Mouse (Mus musculus) midbrain, postnatal 0 days (tissue): ENCODE results near the gene Gm9918. TPM values are rescaled to one million over a fixed set of nuclear protein-coding genes. Genes with fewer than 3 reads are reported as not detected.

Experiments used
- ATAC-seq: fragments of 200-750 bp; cut with Nextera tagmentation; 2 replicates; pipeline ENCODE4 v1.8.0; 2017; ENCODE audit warnings: moderate number of reproducible peaks, mild to moderate bottlenecking, moderate TSS enrichment, moderate library complexity; ENCODE audit not compliant: low FRiP score
- DNase-seq: peaks from one replicate; pipeline ENCODE4 v3.0.0-alpha.2; 2015; ENCODE audit warnings: low spot score
- H3K27ac ChIP-seq: fragments of 300-500 bp; sonication (generic); 2 replicates; pipeline ENCODE4 v1.5.1; 2014; ENCODE audit warnings: low read depth, mild to moderate bottlenecking, low read length, mixed read lengths
- H3K27me3 ChIP-seq: fragments of 300-500 bp; sonication (generic); 2 replicates; pipeline ENCODE4 v1.6.1; 2014; ENCODE audit warnings: low read length, control low read depth, mixed read lengths; ENCODE audit not compliant: insufficient read depth
- H3K36me3 ChIP-seq: fragments of 300-500 bp; sonication (generic); 2 replicates; pipeline ENCODE4 v1.6.1; 2014; ENCODE audit warnings: low read length, control low read depth, mixed read lengths; ENCODE audit not compliant: insufficient read depth
- H3K4me1 ChIP-seq: fragments of 300-500 bp; sonication (generic); 2 replicates; pipeline ENCODE4 v1.6.1; 2014; ENCODE audit warnings: mild to moderate bottlenecking, control low read depth, antibody characterized with exemption, low read length, mixed read lengths; ENCODE audit not compliant: insufficient read depth
- H3K4me2 ChIP-seq: fragments of 300-500 bp; sonication (generic); 2 replicates; pipeline ENCODE4 v1.6.1; 2014; ENCODE audit warnings: low read depth, mild to moderate bottlenecking, low read length, mixed read lengths; ENCODE audit not compliant: poor library complexity, severe bottlenecking
- H3K4me3 ChIP-seq: fragments of 300-500 bp; sonication (generic); 2 replicates; pipeline ENCODE4 v1.5.1; 2014; ENCODE audit warnings: low read depth, mild to moderate bottlenecking, low read length, moderate library complexity
- H3K9ac ChIP-seq: fragments of 300-500 bp; sonication (generic); replicated peaks from 2 replicates; pipeline ENCODE4 v1.6.1; 2014; ENCODE audit warnings: mild to moderate bottlenecking, low read length, moderate library complexity, mixed read lengths; ENCODE audit not compliant: poor library complexity, severe bottlenecking
- H3K9me3 ChIP-seq: fragments of 300-500 bp; sonication (generic); 2 replicates; pipeline ENCODE4 v1.6.1; 2016; ENCODE audit warnings: low read length, control low read depth
- CTCF ChIP-seq: IDR thresholded peaks from 2 replicates; pipeline ENCODE4 v1.5.1; 2016; ENCODE audit warnings: antibody characterized with exemption, mild to moderate bottlenecking
- WGBS: fragments of 180-500 bp; shearing (Covaris S2); extraction: QIAGEN DNeasy Blood & Tissue Kit; methylation state at CpG from one replicate; pipeline ENCODE4 v1.1.7; 2014; 5-methylcytosine and 5-hydroxymethylcytosine counted together
- polyA plus RNA-seq: library from polyadenylated mRNA; unstranded; fragments of >200 nt; fragmentation: Nextera tagmentation; extraction: Ambion mirVana; gene quantifications from 2 replicates; pipeline ENCODE4 v1.2.1, GENCODE M21; 2015
- total RNA-seq: library from RNA; depleted of rRNA; stranded (reverse); fragments of >200 nt; gene quantifications from 2 replicates; pipeline ENCODE4 v1.2.3, GENCODE M21; 2014

The Gm9918 gene
- total and polyA plus RNA-seq, 2 experiments from 2014 or later, result not detected

DNA sequence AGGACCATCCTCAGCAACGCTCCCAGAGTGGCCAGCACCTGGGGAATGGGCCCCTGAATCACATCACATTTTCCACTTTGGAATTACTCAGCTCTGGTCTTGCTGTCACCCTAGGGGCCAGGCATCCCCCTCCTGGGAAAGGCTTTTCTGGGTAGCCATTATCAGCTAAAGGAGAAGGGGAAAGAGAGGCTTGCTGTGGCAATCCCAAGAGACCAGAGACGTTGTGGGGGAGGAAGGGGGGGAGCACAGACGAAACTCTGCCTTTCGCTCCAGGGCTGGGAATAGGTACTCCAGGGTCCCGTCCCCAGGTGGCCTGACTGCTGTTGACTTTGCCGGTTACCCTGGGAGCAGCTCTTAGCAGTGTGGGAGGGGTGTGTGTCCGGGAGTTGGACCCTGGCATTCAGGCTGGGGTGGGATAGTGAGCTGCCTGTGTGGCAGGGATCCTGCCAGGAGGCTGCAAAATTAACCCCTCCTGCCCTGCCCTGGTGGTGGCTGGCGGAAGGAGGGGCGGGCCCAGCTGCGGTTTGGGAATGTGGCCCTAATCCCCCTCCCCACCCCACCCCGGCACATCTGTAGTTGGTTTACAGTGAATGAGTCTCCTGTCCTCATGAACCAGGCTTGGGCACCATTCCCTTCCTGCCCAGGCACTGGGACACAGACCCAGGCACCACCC, 11.6 kb upstream of the Gm9918 start:
- Histone ChIP-seq H3K9ac (no peak overlapping the region), H3K4me3 (no peak overlapping the region), H3K4me1 (no peaks in the 10 kb centered on the region), H3K27ac (no peak overlapping the region), H3K36me3 (no peaks in the 10 kb centered on the region), H3K9me3 (no peaks in the 10 kb centered on the region), H3K27me3 (peaks cover 5% of the 10 kb centered on the region; the same call in 1 of the 2 replicates), H3K4me2 (no peak overlapping the region)
- TF ChIP-seq CTCF, result no peak
- ATAC-seq (no peak), DNase-seq (no peak)
- 7% methylated on average over 9 of the region's 11 CpGs for WGBS

DNA sequence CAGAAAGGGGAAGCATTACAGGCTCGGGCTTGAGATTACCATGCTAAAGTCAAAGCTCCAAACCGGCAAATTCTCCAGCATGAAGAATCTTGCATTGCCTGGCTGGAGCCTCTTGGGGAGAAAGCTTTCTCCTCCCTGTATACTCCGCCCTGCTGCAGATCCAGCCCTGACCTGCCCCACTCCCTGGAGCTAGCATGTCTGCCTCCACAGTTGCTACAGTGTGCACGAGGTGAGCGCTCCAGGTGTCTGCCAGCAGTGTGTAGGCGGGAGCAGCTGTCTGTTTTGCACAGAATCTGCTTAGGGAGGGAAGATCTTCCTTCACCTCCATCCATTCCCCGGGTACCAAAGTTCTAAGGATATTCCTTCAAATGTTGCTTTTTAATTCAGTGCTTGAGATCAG, 7.8 kb upstream of the Gm9918 start:
- no peaks in the 10 kb centered on the region for H3K9me3 ChIP-seq
- no peak overlapping the region for H3K4me3 ChIP-seq
- no peaks in the 10 kb centered on the region for H3K36me3 ChIP-seq
- DNase-seq (no peak), ATAC-seq (no peak)
- WGBS, result 46% methylated on average over 7 of the region's 7 CpGs
- TF ChIP-seq CTCF, result no peak
- no peaks in the 10 kb centered on the region for H3K4me1 ChIP-seq
- H3K27me3 ChIP-seq, result peaks cover 3% of the 10 kb centered on the region; the same call in 1 of the 2 replicates
- H3K4me2 ChIP-seq, result no peak overlapping the region
- H3K9ac ChIP-seq, result no peak overlapping the region
- H3K27ac ChIP-seq, result no peak overlapping the region

DNA sequence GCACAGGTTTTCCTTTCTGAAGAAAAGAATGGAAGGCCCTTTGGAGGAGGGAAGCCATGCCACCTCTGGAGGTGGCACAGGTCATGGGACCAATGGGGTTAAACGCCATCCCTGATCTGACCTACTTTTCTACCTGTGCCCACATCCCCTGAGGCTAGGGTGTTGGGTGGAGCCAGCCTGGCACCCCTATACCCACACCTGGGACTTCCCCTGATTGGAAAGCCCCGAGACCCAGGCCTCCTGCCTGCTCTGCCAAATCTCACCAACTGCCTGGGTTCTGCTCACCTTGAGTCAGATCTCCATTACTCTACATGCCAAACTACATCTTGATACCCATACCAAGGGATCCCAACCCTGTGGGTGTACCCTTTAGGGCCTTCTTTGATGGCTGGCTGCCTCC, 7.3 kb upstream of the Gm9918 start:
- 80% methylated on average over 2 of the region's 2 CpGs for whole genome bisulfite sequencing
- H3K36me3 ChIP-seq, result no peaks in the 10 kb centered on the region
- no peak overlapping the region for H3K4me2 ChIP-seq
- no peak overlapping the region for H3K9ac ChIP-seq
- no peaks in the 10 kb centered on the region for H3K9me3 ChIP-seq
- ATAC-seq (no peak), DNase-seq (no peak)
- no peaks in the 10 kb centered on the region for H3K4me1 ChIP-seq
- no peak overlapping the region for H3K27ac ChIP-seq
- TF ChIP-seq CTCF, result no peak
- no peak overlapping the region for H3K4me3 ChIP-seq
- H3K27me3 ChIP-seq, result peaks cover 3% of the 10 kb centered on the region; the same call in 1 of the 2 replicates

DNA sequence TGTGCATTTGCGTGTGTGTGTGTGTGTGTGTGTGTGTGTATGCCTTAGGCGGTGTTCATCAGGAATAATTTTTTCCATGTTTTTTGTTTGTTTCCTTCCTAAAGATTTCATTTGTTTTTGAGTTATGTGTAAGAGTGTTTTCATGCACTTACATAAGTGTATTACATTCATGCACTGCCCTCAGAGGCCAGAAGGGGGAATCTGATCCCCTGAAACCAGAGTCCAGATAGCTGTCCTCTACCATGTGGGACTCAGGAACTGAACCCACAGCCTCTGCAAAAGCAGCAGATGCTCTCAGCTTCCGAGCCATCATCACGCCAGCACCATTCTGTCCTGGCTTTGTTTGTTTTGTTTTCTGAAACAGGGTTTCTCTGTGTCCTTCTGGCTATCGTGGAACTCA, 4.8 kb upstream of the Gm9918 start:
- no peaks in the 10 kb centered on the region for H3K4me1 ChIP-seq
- no peaks in the 10 kb centered on the region for H3K9me3 ChIP-seq
- WGBS, result 90% methylated on average over 5 of the region's 5 CpGs
- H3K4me3 ChIP-seq, result no peak overlapping the region
- ATAC-seq (no peak), DNase-seq (no peak)
- TF ChIP-seq CTCF, result no peak
- no peak overlapping the region for H3K9ac ChIP-seq
- no peak overlapping the region for H3K4me2 ChIP-seq
- no peaks in the 10 kb centered on the region for H3K36me3 ChIP-seq
- H3K27me3 ChIP-seq, result peaks cover 6% of the 10 kb centered on the region; the same call in 1 of the 2 replicates
- no peak overlapping the region for H3K27ac ChIP-seq

DNA sequence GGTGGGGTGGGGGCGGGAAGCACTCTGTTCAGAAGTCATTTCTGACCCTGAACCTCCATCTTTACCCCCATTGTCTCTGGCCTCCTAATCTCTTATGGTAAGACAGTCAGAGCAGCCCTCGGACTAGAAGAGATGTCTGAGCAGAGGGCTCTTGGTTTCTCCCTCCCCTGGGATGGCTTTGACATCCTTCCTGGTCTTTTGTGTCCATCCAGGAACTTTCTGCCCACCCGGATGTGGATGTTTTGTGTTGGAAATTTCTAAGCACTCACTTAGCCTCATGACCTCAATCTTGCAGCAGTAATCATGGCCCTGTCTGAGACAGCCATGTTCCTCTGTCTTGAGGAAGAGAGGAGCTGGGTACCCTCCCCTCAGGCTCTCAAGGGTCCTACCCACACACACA, 1.1 kb downstream of the Gm9918 start:
- WGBS, result 14% methylated on average over 3 of the region's 3 CpGs
- H3K36me3 ChIP-seq, result no peaks in the 10 kb centered on the region

DNA sequence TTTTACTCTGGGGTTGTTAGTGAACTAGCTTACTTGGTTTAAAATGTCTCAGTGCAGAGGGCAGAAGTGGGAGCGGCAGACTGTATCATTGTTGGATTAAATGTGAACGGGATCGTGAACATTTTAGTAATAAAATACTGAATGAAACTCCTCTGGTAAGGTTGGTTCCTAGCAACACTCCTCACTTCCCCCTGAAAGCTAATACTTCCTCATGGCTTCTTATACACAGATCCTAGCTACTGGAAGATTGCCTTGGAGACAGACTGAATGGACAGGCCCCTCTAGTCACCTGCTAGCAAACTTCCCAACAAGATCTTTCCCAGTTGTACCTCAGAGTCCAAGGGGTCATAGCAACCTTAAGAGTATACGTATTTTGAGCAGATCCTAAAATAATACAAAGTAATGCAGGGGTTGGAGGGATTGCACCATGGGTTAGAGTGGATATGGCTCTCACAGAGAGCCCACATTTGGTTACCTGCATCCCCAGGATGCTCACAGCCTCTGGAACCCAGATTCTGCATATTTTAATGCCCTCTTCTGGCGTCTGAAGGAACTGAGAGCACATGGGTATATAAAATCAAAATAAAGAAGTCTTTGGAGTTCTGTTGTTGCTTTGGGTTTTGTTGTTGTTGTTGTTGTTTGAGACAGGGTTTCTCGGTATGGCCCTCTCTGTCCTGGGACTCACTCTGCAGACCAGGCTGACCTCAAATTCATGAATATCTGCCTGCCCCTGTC, 3.8 kb downstream of the Gm9918 start:
- Histone ChIP-seq H3K9ac (no peak overlapping the region), H3K4me3 (no peak overlapping the region), H3K4me1 (no peaks in the 10 kb centered on the region), H3K27ac (no peak overlapping the region), H3K4me2 (no peak overlapping the region), H3K9me3 (no peaks in the 10 kb centered on the region), H3K36me3 (no peaks in the 10 kb centered on the region), H3K27me3 (peaks cover 6% of the 10 kb centered on the region; the same call in 1 of the 2 replicates)
- 70% methylated on average over 6 of the region's 6 CpGs for WGBS
- peak; percentile 33 for TF ChIP-seq CTCF
- ATAC-seq (no peak), DNase-seq (no peak)

More for the DNA sequence above, 1.1 kb downstream of the Gm9918 start:
- no peak overlapping the region for H3K9ac ChIP-seq
- DNase-seq (no peak), ATAC-seq (no peak)
- no peak overlapping the region for H3K4me2 ChIP-seq
- H3K27ac ChIP-seq, result no peak overlapping the region
- no peaks in the 10 kb centered on the region for H3K9me3 ChIP-seq
- no peak overlapping the region for H3K4me3 ChIP-seq
- peaks cover 6% of the 10 kb centered on the region; the same call in 1 of the 2 replicates for H3K27me3 ChIP-seq
- no peaks in the 10 kb centered on the region for H3K4me1 ChIP-seq
- TF ChIP-seq CTCF, result no peak
